Mouse (Mus musculus): ENCODE measurements at regions not wholly inside any gene's neighbourhood (a gene's known extent, or its start where the extent isn't known, plus 50 kb on each side); places are given as distances from the start of the nearest gene placed in this dataset.

GRCm38 (mm10) chrX:99291423-99291963 lies 155.6 kb downstream of the Efnb1 start:
- DNase-seq (ENCODE audit: low spot score) = no peak

DNA sequence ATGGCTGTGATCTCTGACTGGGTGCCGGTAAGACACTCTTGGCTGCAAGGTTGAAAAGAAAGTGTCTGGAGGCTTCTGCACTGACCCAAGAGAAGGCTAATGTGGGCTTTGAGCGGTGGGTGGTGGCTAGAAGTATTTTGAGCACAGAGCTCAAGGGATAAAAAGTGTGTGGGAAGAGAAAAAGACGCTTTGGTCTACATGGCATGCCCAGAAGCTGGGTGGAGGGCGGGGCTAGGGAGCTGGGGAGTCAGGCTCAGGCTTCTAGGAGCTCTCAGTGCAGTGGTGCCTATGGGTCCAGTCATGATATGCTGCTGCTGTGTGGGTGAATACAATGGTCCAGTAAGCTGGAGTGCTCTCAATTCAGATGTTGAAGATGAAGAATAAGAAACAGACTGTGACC lies 152.1 kb downstream of the Efnb1 start:
- DNase-seq (ENCODE audit: low spot score) = no peak

DNA sequence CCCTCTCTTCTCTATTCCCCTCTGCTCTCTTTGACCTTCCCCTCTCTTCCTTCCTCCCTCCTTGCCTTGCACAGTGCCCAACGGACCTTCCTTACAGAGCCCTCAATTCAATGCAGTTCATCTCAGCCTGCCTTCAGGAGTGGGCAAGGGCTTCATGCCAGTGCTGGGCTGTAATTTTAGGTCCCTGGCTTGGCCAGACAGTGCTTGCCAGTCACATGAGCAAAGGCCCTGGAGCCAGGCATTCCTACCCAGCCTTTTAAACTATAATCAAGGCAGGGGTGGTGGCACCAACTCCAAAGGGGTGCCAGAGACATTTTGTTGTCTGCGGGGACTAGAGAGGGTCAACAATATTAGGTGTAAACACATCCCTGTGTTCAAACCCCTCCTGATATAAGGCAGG lies 150.9 kb downstream of the Efnb1 start:
- DNase-seq (ENCODE audit: low spot score) = no peak

DNA sequence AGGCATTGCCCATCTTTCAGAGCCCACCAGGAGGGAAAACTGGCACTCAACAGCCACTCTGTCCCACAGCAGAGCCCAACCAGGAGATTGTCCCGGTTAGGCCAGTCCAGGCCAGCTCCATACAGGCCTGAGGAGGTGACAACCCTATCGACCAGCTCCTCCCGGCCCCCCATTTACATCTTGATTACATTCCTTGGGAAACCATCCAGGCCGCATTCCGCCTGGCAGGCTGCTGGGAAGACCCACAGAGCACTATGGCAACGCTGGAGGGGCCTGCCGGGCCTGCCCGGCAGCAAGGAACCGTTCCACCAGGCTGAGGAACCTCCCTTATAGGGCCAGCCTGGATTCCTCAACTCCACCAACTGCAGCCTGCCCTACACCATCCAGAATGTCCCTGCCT lies 149.7 kb downstream of the Efnb1 start:
- DNase-seq (ENCODE audit: low spot score) = no peak

- no peak for DNase-seq (ENCODE audit: low spot score)
Observed at GRCm38 (mm10) chrX:99280991-99281390, 145.1 kb downstream of the Efnb1 start.

- no peak for DNase-seq (ENCODE audit: low spot score)
Observed at GRCm38 (mm10) chrX:99280543-99280942, 144.6 kb downstream of the Efnb1 start.

- no peak for DNase-seq (ENCODE audit: low spot score)
Observed at GRCm38 (mm10) chrX:99275536-99275935, 139.6 kb downstream of the Efnb1 start.

DNA sequence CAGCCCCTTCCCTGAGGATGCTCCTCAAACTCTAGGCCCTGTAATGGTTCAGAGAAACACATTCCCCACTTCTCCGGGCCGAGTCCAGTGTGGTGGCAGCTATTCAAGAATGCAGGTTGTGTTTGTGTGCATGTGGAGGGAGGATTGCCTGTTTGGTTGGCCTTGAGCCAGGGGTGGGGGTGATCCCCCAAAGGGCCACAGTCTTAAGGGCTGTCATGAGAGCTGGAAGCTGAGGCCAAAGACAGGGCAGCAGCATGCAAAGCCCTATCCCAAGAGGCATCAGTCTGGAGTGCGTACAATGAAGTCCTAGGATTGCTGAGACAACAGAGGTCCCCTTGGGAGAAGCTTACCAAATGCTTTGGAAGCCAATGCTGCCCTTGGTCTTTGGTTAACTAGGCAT lies 136.0 kb downstream of the Efnb1 start:
- no peak for DNase-seq (ENCODE audit: low spot score)

DNA sequence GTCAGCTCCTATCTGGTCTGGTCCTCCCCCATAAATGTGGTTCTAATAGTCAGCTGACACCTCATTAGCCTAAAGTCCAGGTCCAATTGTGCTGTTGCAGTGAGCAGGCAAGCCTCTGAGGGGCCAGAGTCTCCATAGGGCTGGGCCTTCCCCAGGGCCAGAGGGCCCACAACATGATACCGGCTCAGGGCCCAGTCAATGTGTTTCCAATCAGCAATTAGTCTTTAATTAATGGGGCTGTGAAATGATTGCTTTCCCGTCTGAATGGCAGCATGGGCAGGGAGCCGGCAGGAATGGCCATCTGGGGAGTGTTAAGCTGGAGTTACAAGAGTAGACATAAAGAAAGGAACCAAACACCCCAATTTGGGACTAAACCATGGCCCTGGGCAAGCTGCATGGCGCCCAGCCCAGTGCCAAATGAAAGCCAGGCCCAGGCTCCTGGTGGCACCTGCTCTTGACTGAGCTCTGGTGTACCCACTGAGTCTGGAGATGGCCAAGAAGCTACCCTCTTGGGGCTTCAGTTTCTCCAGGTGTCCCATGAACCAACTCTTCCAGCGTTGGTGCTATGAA lies 113.2 kb downstream of the Efnb1 start:
- no peak for DNase-seq (ENCODE audit: low spot score)

- DNase-seq (ENCODE audit: low spot score) = no peak
Observed at GRCm38 (mm10) chrX:99248181-99248580, 112.3 kb downstream of the Efnb1 start.

GRCm38 (mm10) chrX:99246704-99247103 lies 110.8 kb downstream of the Efnb1 start:
- no peak for DNase-seq (ENCODE audit: low spot score)

- DNase-seq (ENCODE audit: low spot score) = no peak
Observed at GRCm38 (mm10) chrX:99246051-99246450, 110.1 kb downstream of the Efnb1 start.

GRCm38 (mm10) chrX:99245541-99245940 lies 109.6 kb downstream of the Efnb1 start:
- DNase-seq (ENCODE audit: low spot score) = no peak

DNA sequence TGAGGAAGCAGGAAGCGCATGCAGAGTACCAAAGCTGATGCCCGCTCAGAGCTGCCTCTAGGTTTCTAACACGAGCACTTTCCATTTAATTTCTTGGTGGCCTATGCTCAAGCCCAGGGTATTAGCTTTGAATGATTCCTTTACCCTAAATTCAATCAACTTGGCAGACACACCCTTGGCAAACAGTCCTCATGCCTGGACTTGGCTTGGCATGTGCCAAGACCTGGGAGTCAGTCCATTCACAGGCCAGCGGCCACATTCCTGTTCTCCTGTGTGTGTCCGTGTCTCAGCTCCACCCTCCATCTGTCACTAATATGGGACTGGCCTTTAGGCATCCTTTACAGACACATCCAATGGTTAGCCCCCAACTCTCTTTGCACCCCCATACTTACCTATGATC lies 107.3 kb downstream of the Efnb1 start:
- DNase-seq (ENCODE audit: low spot score) = no peak

DNA sequence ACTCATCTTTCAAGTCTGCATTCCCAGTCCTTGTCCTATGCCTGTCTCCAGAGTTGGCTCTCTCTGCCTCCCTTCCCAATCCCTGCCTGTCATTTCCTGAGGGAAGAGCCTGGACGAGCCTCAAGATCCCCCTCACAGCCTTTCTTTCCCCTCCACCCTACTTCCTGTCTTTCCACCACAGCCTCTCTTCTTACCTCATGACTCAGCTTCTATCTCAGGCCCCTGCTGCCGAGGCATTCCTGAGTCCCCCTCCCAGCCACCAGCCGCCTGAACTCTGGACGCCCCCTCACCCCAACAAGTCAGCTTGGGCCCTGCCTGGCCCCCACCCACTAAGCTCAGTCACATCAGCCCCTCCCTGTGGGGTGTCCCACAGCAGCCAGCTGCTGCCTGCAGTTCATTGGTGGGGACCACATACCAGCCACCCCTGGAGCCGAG lies 105.8 kb downstream of the Efnb1 start:
- DNase-seq (ENCODE audit: low spot score) = no peak

GRCm38 (mm10) chrX:99233035-99233434 lies 97.1 kb downstream of the Efnb1 start:
- DNase-seq (ENCODE audit: low spot score) = no peak

GRCm38 (mm10) chrX:99232331-99232730 lies 96.4 kb downstream of the Efnb1 start:
- DNase-seq (ENCODE audit: low spot score) = no peak

DNA sequence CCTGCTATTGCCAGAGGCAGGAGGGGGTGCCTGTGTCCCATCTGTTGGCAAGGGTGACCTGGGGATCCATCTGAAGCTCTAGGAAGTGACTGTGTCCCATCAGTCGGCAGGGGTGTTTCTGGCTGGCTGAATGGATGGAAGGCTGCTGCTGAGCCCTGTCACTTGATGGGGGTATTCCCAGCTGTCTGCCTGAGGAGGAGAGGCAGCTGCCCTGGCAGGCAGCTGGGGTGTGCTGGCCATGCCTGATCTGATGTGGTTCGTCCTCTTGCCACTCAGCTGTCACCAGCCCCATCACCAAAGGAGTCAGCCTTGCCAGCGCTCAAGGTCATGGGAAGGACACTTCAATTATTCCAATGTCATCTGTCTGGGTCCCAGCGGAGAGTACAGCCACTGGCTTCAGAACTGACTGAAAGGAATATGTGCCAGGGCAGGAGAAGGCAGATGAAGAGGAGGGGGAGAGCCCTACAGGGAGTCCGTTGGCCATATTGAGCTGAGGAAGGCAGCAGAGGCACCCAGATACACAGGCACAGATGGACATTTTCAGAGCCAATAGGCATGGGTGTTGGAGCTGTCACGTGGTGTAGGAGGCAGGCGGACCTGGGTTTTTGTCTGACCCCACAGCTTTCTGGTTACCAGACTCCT lies 89.3 kb downstream of the Efnb1 start:
- DNase-seq (ENCODE audit: low spot score) = no peak

- DNase-seq (ENCODE audit: low spot score) = no peak
Observed at GRCm38 (mm10) chrX:99222017-99222416, 86.1 kb downstream of the Efnb1 start.

DNA sequence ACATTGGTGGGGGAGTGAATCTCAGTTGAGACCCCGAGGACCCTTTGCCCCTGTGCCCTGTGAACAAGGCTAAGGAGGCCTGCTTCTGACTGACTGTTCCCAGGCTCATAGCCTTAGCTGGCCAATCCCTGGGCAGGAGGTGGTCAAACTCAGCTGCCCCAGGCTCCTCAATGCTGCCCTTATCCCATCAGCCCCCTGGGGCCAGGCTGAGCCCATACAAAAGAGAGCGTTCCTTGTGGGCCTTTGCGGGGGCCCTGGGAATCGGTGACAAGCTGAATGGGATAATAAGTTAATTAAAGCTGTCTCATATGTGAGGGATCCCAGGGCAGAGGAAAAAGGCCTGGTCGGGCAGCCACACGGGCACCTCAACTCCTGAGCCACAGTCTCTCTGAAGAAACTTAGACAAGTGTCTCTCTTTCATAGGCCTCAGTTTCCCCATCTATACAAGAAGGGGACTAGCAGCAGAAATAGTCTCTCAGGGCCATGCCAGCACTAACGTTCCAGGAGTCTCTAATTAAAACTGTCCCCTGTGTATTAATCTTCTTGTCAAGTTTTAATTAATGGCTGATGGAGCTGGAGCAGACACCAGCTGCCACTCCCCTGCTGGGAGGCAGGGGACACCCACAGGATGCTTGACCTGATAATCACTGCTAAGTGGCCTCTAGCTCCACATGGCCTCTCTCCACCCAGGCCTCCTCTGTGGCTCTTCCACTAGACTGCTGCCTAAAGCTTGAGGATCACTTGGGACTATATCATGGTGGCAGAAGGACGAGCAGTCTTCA lies 84.9 kb downstream of the Efnb1 start:
- DNase-seq (ENCODE audit: low spot score) = no peak

- no peak for DNase-seq (ENCODE audit: low spot score)
Observed at GRCm38 (mm10) chrX:99218213-99218612, 82.3 kb downstream of the Efnb1 start.

DNA sequence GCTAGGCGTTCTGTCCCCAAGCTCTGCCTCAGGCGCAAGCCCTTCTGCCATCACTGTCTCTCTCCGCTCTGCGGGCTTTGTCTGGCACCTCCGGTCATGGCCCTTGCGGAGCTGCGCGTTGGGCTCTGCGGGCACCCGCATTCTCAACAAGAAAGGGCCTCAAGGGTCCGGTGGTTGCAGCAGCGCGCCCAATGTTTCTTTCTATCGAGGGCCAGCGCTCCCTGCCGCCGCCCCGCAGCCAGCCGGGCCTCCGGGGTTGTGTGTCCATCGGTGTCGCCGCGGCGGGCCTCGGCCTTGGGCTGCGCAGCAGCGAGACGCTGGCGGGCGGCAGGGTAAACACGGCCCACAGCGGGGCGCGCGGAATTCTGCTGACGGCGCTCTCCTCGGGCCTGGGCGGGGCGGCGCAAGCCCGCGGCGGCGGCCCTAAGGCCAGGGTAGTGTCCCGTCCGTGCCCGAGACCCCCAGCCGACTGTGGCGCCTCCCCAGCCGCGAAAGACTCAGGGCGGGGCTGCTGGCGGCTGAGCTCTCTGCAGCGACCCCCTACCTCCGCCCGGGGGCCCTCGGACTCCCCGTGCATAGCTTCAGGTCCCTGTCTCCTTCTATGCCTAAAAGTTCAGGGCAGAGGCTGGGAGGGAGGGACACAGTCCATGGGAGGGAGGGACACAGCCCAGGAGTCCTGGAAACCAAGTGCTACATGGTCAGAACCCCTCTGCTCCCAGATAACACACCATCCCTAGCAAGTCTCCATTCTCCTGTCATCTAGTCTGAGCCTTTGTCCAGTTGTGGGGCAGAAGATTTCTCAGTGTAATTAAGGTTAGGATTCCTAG lies 80.9 kb downstream of the Efnb1 start:
- DNase-seq (ENCODE audit: low spot score) = peak; percentile 32

All from ovary, postnatal 14 days (tissue).